Mouse (Mus musculus): Measurements from ENCODE around the gene Flad1.

The Flad1 gene

DNA sequence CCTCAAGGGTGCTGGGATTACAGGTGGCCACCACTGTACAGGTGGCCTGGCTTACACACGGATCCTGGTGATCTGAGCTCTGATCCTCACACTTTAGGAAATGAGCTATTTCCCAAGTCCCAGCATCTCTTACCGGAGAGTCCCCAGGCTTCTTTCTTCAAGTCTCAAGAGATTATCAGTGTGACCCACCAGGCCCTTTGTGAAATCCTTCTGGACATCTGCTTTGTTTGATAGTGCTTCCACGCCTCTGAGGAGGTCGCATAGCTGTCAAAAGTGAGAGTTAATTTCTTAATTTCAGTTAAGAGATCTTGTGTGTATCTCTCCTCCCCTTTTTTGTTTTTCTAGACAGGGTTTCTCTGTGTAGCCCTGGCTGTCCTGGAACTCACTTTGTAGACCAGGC lies 14.2 kb upstream of the Flad1 start:
- no peak for DNase-seq (ENCODE audit: low read depth)

DNA sequence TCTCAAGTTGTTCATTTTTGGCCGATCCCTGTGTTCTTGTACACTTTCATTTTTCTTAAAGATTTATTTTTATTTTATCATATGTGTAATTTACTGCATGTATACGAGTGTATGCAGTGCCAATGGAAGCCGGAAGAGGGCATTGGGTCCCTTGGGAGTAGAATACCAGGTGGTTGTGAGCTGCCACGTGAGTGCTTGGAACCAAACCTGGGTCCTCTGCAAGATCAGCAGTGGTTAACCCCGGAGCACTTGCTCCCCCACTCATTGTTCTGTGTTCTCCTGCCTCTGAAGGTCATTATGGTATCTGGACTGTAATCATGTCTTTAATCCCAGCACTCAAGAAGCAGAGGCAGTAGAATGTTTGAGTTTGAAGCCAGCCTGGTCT lies 13.5 kb upstream of the Flad1 start:
- DNase-seq (ENCODE audit: low read depth) = no peak

DNA sequence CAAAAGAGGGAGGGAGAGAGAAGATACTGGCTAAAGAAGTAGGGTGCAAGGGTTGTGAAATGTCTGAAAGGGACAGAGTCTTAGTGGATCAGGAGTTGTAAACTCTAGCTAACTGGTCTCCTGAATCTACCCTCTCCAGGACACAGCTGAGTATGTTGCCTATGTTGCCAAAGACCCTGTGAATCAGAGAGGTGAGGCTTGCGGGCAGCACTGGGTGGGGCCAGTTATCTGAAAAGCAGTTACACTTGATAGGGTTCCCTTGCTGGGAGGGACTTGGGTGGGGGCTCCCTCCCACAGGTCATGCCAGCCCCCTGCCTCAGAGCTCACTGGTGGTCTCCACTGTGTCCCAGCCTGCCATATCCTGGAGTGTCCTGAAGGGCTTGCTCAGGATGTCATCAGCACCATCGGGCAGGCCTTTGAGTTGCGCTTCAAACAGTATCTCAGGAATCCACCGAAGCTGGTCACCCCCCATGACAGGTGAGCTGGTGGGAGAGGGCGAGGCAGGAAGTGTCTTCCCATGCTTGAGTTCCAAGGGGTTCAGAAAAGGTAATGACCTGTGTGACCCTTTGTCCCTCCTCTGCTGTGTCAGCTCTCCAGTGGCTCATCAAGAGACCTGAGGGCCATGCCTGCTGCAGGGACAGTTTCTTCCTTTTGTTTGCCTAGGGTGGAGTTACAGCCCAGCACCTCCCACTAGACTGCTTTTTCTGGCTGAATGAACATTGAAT lies 12.9 kb upstream of the Flad1 start:
- no peak for DNase-seq (ENCODE audit: low read depth)

DNA sequence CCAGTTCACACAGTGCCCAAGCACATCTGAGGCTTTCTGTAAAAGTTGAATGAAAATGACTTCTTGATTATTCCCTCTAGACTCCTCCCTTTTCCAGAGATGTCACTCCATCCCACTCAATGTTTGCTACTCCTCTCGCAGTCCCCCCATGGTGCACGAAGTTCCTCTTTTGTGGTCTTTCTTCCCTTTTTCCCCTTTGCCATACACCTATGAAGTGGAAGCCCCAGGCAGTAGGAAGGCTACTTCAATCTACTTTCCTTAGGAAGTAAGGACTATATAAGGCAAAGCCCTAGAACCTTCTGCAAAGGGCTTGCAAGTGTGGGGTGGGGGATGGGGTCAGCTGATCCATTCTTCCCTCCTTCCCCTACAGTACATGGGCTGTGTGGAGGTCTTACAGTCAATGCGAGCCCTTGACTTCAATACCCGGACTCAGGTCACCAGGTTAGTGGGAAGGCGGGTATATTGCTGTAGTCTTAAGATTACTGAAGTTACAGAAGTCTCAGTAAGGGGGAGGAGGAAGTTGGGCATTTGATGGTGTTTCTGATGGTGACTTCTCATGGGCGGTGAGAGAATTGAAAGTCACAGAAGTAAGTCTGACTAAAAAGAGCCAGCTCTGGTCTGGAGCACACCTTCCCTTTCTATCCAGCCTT lies 11.0 kb upstream of the Flad1 start:
- no peak for DNase-seq (ENCODE audit: low read depth)

DNA sequence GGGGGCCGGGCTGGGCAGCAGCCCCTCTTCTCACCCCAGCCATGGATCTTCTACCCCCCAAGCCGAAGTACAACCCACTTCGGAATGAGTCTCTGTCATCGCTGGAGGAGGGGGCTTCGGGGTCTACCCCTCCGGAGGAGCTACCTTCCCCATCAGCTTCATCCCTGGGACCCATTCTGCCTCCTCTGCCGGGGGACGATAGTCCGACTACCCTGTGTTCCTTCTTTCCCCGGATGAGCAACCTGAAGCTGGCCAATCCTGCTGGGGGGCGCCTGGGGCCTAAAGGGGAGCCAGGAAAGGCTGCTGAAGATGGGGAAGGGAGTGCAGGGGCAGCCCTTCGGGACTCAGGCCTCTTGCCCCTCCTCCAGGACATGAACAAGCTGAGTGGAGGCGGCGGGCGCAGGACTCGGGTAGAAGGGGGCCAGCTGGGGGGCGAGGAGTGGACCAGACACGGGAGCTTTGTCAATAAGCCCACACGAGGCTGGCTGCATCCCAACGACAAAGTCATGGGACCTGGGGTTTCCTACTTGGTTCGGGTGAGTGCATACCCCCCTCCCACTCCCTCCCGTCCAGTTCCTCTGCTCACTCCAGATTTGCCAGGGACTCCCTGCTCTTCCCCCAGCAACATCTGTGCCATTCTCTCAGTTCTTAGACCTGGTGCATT lies 10.3 kb upstream of the Flad1 start:
- DNase-seq (ENCODE audit: low read depth) = no peak

DNA sequence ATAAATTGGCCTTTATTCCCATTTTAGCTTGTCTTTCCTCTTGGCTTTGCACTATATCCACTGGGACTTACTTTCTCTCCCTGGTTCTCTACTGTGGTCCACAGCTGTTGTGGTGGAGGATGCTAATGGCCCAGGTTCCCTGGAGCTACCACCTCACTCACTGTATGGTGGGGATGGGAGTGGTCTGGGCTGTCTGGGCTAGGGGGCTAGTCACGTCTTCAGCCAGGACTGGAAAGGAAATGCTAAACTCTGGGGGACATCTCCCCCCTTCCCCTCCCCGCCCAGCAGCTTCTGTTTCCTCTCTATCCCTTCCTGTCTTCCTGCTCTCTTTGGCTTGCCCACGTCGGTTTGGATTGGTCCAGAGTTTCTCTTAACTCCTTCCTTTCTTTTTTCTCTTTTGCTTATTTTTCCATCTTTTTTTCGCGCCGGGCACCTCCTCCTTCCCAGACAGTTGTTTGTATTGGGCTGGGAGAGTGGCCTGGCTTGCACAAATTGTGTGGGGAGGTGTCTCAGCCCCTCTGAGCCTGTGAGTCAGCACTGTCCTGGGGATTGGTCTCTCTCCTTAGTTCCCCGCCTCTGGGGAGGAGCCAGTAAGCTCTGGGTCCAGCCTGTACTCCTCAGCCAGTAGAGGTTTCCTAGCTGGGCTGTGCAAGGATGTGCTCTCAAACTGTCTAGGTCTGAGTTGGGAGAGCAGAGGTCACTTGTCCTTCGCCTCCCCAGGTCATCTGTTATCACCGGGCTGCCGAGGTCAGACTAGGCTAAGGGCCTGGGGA lies 9.5 kb upstream of the Flad1 start:
- peak; percentile 97 for DNase-seq (ENCODE audit: low read depth)

DNA sequence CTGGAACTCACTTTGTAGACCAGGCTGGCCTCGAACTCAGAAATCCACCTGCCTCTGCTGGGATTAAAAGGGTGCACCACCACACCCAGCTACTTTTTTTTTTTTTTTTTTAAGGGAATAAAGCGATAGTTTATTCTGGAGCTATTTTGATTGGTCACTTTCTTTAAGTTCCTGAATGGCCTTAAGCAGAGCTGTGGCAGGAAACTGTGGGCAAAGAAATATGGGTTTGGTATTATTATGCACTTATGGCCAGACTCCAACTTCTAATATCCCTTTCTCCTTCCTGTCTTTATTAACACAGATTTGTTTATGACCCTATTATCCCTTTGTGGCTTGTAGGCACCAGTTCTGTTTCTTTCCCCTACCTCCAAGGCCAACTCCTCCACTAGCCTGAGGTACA lies 8.8 kb upstream of the Flad1 start:
- no peak for DNase-seq (ENCODE audit: low read depth)

DNA sequence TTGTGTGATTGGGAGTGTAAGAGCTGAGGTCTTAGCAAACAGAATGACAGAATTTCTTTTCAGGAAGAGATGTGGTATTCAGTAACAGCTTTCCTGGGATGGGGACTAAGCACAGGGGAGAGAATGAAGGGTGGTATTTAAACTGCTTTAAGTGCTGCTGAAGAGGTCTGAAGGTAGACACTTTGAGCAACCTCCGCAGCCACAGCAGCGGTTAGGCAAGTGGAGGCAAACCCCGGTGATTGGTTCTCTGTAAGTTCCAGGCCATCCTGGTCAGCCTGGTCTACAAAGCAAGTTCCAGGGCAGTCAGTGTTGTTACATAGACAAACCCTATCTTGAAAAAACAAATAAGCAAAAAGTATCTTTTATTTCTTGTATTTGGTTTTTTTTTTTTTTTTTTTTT lies 8.3 kb upstream of the Flad1 start:
- DNase-seq (ENCODE audit: low read depth) = no peak

DNA sequence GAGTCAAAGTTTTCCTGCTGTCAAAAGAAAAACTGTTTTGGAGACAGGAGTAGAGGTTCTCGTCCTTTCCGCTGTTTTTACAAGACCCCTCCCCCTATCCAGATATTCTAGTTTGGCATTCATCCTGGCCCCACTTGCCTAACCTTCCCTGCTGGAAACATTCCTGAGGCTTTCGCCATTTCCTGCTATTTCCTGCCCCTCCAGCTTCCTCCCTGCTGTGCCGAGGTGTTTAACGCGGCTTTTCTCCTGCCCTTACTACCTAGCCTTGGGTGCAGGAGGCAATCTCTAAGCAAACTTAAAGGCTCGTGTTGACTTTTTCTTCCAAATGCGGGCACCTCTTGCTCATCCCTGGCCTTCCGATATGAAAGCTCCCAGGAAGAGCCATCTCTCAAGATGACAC lies 7.9 kb upstream of the Flad1 start:
- DNase-seq (ENCODE audit: low read depth) = no peak

DNA sequence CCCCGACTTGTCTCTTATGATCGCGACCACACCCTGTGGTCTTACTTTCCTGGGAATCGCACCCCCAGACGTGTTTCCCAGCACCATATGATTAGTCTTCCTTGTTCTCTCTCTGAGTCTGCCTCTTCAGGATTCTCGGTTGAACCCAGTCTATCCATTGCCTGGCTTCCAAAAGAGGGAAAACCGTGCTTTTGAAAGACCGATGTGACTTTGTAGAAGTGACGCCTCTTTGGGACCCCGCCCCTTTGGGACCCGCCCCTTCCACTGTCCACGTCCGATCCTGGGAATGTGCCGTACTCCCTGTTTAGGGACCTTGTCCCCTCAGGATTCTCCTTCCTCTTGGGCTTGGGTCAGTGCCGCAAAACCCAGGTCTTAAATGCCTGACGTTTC lies 7.2 kb upstream of the Flad1 start:
- DNase-seq (ENCODE audit: low read depth) = no peak

DNA sequence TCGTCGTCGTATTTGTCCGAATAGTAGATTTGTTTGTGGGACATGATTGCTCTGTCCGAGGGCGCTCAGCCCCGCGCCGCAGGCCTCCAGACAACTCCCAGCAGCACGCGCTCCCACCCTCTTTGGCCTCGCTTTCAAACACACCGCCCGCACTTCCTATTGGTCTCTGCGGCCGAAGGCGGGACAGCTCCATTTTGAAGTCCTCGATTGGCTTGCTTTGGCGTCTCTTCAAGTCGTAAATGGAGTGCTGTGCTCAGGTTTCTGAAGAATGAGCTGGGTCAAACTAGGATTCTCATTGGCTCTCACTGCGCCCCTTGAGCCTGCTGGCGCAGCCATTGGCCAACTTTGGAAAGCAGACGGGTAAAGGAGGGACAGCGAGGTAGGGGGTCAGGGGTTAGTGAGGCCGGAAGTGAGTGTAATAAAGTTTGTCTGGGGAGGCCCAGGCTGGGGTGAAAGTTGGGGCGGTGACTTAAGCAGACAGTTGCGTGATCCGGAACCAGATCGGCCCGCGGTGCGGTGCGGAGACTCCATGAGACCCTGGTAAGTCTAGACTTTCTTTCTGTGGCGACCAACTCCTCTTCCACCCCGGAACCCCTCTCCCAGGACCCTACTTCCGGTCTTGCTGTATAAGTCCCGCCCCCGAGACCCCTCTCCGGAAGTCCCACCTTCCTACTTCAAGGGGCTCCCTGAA lies 6.6 kb upstream of the Flad1 start, which contains the start of the genes Cks1b and Shc1:
TSS of gene Cks1b (minus strand) at position 214 of the 691 bp plus-strand sequence.
TSS of gene Shc1 (plus strand) at position 274 of the 691 bp plus-strand sequence.
- DNase-seq (ENCODE audit: low read depth) = peak; percentile 99

DNA sequence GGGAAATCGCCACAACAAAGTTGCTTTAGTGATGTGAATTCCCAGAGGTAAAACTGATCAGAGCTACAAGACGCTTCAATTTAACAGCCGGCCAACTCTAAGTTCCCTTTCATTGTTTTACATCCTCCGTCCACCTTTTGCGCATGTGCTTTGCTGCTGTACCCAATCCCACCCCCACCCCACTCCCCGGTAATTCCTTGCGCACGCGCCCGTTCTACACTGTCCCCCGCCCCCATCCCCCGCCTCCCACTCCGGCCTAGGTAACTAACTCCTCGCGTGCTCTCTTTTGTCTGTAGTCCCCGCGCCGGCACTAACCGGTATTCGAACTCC lies 6.1 kb upstream of the Flad1 start:
- no peak for DNase-seq (ENCODE audit: low read depth)

DNA sequence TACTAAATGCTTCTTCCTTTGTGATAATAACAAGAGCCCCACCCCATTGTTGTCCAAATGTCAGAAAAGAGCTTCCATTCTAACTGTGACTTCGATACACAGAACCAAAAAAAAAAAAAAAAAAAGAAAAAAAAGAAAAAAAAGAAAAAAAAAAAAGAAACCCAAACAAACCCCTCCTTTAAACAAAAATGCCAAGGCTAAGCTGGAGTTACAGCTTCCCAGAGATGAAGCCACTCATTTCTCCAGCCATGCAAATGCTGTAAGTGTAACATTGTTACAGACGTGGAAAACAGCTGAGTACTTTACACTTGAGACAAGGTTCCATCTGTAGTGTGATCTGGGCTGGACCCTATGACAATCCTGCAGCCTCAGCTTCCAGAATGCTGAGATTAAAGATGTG lies 5.5 kb upstream of the Flad1 start:
- DNase-seq (ENCODE audit: low read depth) = no peak

DNA sequence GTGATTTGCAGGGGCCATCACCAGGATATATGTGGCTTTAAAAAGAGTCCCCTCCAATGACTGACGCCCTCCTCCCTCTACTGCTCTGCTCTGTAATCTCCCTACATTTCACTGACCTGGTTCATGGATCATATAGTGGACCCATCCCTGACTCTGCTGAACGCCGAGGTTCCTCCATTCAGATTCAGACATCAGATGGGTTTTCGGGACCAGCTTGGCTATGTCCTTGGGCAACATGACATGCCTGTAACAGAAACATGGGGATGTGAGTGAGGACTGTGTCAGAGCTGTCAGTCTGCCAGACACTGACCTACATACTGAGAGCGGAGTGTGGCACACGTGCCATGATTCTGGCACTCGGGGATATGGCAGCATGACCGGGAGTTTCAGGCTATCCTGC lies 4.5 kb upstream of the Flad1 start:
- no peak for DNase-seq (ENCODE audit: low read depth)

DNA sequence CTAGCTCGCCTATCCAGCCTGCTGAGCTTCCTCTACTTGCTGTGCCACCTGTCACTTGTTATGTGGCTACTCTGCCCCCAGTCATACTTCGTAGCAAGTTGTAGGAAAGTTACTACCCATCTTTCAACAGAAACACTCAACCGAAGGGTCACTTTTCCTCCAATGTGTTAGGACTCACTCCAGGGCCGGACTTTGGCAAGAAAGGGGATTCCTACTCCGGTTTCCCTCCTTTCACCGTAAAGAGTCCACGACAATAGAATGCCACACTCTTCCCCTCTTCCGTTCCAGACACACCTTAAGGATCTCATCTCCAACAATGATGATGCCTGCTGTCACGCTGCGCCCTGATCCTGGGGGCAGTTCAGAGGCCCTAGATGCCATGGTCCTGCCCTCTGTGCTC lies 806 bp downstream of the Flad1 start:
- no peak for DNase-seq (ENCODE audit: low read depth)

DNA sequence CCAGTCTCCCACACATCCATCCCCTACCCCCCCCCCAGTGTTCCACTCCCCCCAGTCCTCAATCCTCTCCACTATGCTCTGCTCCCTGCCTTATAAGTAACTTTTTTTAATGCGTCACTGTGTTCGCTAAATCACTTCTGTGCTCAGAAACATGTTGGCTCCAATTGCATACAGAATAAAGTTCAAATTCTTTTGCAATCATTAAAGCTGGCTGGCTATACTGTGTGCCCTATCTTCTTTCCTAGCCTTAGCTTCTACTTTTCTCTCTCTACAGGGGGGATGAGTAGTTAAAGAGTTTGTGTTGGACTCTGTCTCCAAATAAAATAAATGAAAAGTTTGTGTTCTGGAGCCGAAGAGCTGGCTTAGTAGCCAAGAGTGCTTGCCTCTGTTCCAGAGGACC lies 2.0 kb downstream of the Flad1 start:
- no peak for DNase-seq (ENCODE audit: low read depth)

DNA sequence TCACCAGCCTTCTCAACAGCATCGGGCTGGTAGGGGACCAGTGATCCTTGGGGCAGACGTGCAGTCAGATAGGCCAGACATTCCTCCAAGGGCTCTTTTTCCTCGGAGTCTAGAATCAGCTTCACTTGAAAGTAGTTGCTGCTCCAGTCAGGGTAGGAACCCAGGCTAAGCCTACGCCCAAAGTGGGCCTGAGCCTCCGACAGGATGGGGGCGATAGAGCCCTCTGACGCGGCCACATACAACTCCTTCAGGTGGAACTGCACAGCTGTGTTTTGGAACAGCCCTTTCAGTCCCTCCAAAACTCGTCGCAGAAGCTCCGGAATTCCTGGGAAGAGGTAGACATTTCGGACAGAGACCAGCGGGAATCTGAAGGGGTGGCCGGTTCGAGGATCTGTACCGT lies 3.2 kb downstream of the Flad1 start:
- no peak for DNase-seq (ENCODE audit: low read depth)

DNA sequence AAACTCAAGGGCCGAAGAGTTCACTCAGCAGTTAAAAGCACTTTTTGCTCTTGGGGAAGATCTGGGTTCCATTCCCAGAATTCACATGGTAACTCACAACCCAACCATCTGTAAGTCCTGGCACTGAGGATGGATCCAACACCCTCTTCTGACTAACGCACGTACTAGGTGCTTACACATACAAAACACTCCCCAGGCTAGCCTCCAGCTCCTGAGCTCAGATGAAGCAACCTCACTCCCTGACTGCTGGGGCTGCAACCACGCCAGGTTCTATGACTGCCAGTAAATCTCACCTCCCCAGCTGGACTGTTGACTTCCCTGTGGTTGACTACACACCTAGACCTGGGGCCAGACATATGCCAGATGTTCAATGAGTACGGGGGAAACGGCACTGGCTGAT lies 4.8 kb downstream of the Flad1 start:
- no peak for DNase-seq (ENCODE audit: low read depth)

DNA sequence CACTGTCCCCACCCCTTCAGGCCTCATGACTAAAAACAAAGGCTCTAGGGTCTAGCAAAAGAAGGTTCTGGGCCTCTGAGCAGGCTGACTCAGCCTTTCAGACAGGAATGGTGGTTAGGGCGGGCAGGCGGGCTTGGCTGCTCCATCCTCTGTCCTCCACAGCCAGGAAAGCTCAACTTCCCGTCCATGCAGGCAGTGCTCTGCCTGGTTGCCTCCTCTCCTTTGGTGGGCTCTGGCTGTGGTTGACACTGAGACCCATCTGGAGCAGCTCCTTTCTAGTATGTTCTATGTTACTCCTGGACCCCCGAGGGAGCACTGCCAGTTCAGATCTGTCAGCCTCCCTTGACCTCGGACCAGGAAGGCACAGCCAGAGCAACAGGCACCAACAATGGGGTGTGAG lies 9.0 kb downstream of the Flad1 start, which contains the start of gene Lenep:
TSS of gene Lenep (minus strand) at position 101 of the 400 bp plus-strand sequence.
- no peak for DNase-seq (ENCODE audit: low read depth)

DNA sequence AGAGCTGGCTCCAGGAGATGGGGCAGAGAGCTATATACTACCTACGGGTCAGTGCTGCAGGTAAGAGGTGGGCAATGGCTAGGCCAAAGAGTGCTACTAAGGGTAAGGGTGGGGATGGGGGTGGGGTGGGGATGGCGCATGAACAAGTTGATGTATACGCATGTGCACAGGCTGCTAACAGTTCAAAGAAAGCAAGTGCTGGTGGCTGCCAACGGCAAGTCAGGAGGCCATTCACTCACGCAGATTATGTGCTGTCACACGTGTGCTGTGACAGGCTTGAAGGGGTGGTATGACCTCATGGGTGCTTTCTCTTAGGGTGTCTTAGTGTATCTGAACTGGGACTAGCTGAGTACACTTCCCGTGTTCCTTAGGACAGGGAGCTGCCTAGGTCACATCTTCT lies 10.3 kb downstream of the Flad1 start:
- DNase-seq (ENCODE audit: low read depth) = no peak

DNA sequence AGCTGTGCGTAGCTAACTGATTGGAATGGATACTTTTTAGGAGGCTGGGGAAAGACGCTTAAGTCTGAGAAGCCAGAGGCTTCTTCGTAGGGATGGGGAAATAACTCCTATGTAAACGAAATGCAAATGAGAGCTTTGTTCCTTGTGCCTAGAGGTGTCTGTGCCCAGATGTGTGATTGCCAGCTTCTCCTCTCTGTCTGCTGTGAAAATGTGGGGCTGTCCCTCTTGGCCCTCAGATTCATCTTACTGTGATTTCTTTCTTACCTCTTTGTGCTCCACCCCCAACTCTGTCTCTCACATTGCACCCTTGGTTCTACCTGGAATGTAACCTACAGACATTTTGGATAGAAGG lies 15.0 kb downstream of the Flad1 start:
- no peak for DNase-seq (ENCODE audit: low read depth)
